Mouse (Mus musculus) intestine, embryonic 14.5 days (tissue): ENCODE measurements at regions not wholly inside any gene's neighbourhood (a gene's known extent, or its start where the extent isn't known, plus 50 kb on each side); places are given as distances from the start of the nearest gene placed in this dataset.
"Not testable (repeated sequence)": the region's sequence is repeated elsewhere in the genome, so short reads cannot be mapped to it uniquely, and the experiment has no call there.

Experiments
- ATAC-seq: fragments of 200-750 bp; cut with Nextera tagmentation; replicated peaks from 2 replicates; pipeline ENCODE4 v1.8.0; 2017; ENCODE audit warnings: low read depth, moderate number of reproducible peaks, moderate TSS enrichment, moderate library complexity; ENCODE audit not compliant: low FRiP score, low TSS enrichment
- DNase-seq: peaks from one replicate; pipeline ENCODE4 v3.0.0-alpha.2; 2018; ENCODE audit warnings: low spot score
- H3K27ac ChIP-seq: fragments of 300-500 bp; sonication (generic); 2 replicates; pipeline ENCODE4 v1.5.1; 2014; ENCODE audit warnings: low read depth, mild to moderate bottlenecking, control low read depth
- H3K27me3 ChIP-seq: fragments of 300-500 bp; sonication (generic); replicated peaks from 2 replicates; pipeline ENCODE4 v1.6.1; 2014; ENCODE audit warnings: low read length, control low read depth; ENCODE audit not compliant: control insufficient read depth, insufficient read depth
- H3K36me3 ChIP-seq: fragments of 300-500 bp; sonication (generic); 2 replicates; pipeline ENCODE4 v1.6.1; 2014; ENCODE audit warnings: low read length, control low read depth; ENCODE audit not compliant: control insufficient read depth, insufficient read depth
- H3K4me1 ChIP-seq: fragments of 300-500 bp; sonication (generic); replicated peaks from 2 replicates; pipeline ENCODE4 v1.6.1; 2014; ENCODE audit warnings: low read length, control low read depth, mixed read lengths; ENCODE audit not compliant: control insufficient read depth, insufficient read depth
- H3K4me2 ChIP-seq: fragments of 300-500 bp; sonication (generic); 2 replicates; pipeline ENCODE4 v1.6.1; 2014; ENCODE audit warnings: low read length
- H3K4me3 ChIP-seq: fragments of 300-500 bp; sonication (generic); 2 replicates; pipeline ENCODE4 v1.5.1; 2014; ENCODE audit warnings: low read depth, low read length, control low read depth, mixed read lengths
- H3K9ac ChIP-seq: fragments of 300-500 bp; sonication (generic); 2 replicates; pipeline ENCODE4 v1.6.1; 2014; ENCODE audit warnings: mild to moderate bottlenecking, low read length
- H3K9me3 ChIP-seq: fragments of 300-500 bp; sonication (generic); 2 replicates; pipeline ENCODE4 v1.6.1; 2016; ENCODE audit warnings: low read length, control low read depth; ENCODE audit not compliant: control insufficient read depth
- WGBS: fragments of 180-500 bp; shearing (Covaris S2); extraction: QIAGEN DNeasy Blood & Tissue Kit; methylation state at CpG from one replicate; pipeline ENCODE4 v1.1.7; 2014; 5-methylcytosine and 5-hydroxymethylcytosine counted together

- WGBS = 81% methylated on average over 6 of the region's 6 CpGs
- ATAC-seq (no peak), DNase-seq (no peak)
Measured at GRCm38 (mm10) chr1:41900370-41900769, 795.2 kb upstream of the Pou3f3 start.

GRCm38 (mm10) chr1:41905971-41906370 is 789.6 kb upstream of the Pou3f3 start:
- H3K9me3 ChIP-seq = no peaks in the 10 kb centered on the region
- WGBS = 80% methylated on average over 5 of the region's 5 CpGs
- no peak overlapping the region for H3K4me3 ChIP-seq
- no peaks in the 10 kb centered on the region for H3K27me3 ChIP-seq
- H3K9ac ChIP-seq = no peak overlapping the region
- no peak for DNase-seq
- no peaks in the 10 kb centered on the region for H3K36me3 ChIP-seq
- H3K4me2 ChIP-seq = no peak overlapping the region
- no peaks in the 10 kb centered on the region for H3K4me1 ChIP-seq
- ATAC-seq = no peak
- no peak overlapping the region for H3K27ac ChIP-seq

More at GRCm38 (mm10) chr1:41900370-41900769, 795.2 kb upstream of the Pou3f3 start:
- H3K27me3 ChIP-seq = no peaks in the 10 kb centered on the region
- no peaks in the 10 kb centered on the region for H3K9me3 ChIP-seq
- no peak overlapping the region for H3K27ac ChIP-seq
- no peak overlapping the region for H3K4me2 ChIP-seq
- no peaks in the 10 kb centered on the region for H3K4me1 ChIP-seq
- no peak overlapping the region for H3K4me3 ChIP-seq
- no peaks in the 10 kb centered on the region for H3K36me3 ChIP-seq
- H3K9ac ChIP-seq = no peak overlapping the region

- no peak overlapping the region for H3K27ac ChIP-seq
- ATAC-seq (no peak), DNase-seq (no peak)
- no peaks in the 10 kb centered on the region for H3K4me1 ChIP-seq
- H3K4me2 ChIP-seq = no peak overlapping the region
- no peaks in the 10 kb centered on the region for H3K27me3 ChIP-seq
- H3K4me3 ChIP-seq = no peak overlapping the region
- H3K9ac ChIP-seq = no peak overlapping the region
- no peaks in the 10 kb centered on the region for H3K36me3 ChIP-seq
- H3K9me3 ChIP-seq = no peaks in the 10 kb centered on the region
- WGBS = 92% methylated on average over 8 of the region's 8 CpGs
Measured at GRCm38 (mm10) chr1:41908001-41908807, 787.4 kb upstream of the Pou3f3 start.

DNA sequence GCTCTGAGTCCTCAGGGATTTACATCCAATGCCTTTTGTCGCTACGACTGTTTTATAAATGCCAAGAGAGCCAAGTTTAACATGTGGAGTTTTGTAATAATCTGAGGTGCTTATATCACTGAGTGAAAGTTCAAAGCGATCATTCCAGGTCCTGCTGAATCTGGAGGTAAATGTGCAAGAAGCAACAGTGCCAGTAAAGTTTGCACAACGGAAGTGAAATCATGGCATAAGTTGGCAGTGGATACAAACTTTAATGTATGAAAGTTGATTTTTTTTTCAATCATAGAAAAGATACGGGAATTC is 786.8 kb upstream of the Pou3f3 start:
- Histone ChIP-seq H3K4me1 (no peaks in the 10 kb centered on the region), H3K4me3 (no peak overlapping the region), H3K36me3 (no peaks in the 10 kb centered on the region), H3K4me2 (no peak overlapping the region), H3K9ac (no peak overlapping the region), H3K27me3 (no peaks in the 10 kb centered on the region), H3K9me3 (no peaks in the 10 kb centered on the region), H3K27ac (no peak overlapping the region)
- ATAC-seq (no peak), DNase-seq (no peak)
- WGBS = 85% methylated on average over 5 of the region's 5 CpGs

GRCm38 (mm10) chr1:41909799-41910198 is 785.8 kb upstream of the Pou3f3 start:
- no peak overlapping the region for H3K9ac ChIP-seq
- no peak overlapping the region for H3K4me3 ChIP-seq
- H3K4me2 ChIP-seq = no peak overlapping the region
- ATAC-seq (no peak), DNase-seq (no peak)
- H3K4me1 ChIP-seq = no peaks in the 10 kb centered on the region
- H3K27me3 ChIP-seq = no peaks in the 10 kb centered on the region
- H3K9me3 ChIP-seq = no peaks in the 10 kb centered on the region
- no peaks in the 10 kb centered on the region for H3K36me3 ChIP-seq
- no peak overlapping the region for H3K27ac ChIP-seq
- WGBS = 80% methylated on average over 5 of the region's 5 CpGs

DNA sequence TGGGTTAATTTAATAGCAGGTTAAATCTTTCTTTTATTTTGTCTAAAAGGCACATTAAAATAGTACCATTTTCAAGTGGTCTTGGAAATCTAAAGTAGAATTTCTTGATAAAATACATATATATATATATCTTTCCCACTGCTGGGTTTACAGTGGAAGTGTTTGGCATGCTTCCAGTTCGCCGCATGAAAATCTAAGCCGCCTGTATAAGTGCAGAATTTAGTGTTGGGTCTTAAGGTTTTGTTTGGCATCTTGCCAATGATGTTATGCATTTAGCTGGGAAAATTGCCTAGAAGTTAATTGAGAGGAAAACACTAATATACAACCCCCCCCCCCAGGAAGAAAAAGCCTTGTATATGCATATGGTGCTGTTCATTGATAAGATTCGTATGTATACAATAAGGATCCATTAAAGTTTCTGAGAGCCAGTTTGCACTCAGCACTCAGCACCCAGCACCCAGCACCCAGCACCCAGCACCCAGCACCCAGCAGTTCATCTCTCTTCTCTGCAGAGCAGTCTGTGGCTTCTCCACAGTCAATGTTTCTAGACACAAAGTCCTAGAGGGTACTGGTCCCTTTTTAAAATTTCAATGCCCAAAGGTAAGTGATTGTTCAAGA is 778.7 kb upstream of the Pou3f3 start:
- no peak for ATAC-seq
- Histone ChIP-seq H3K27ac (no peak overlapping the region), H3K4me2 (no peak overlapping the region), H3K9ac (no peak overlapping the region), H3K9me3 (no peaks in the 10 kb centered on the region), H3K4me1 (no peaks in the 10 kb centered on the region), H3K36me3 (no peaks in the 10 kb centered on the region), H3K4me3 (no peak overlapping the region), H3K27me3 (no peaks in the 10 kb centered on the region)
- no peak for DNase-seq
- 38% methylated on average over 4 of the region's 4 CpGs for WGBS

DNA sequence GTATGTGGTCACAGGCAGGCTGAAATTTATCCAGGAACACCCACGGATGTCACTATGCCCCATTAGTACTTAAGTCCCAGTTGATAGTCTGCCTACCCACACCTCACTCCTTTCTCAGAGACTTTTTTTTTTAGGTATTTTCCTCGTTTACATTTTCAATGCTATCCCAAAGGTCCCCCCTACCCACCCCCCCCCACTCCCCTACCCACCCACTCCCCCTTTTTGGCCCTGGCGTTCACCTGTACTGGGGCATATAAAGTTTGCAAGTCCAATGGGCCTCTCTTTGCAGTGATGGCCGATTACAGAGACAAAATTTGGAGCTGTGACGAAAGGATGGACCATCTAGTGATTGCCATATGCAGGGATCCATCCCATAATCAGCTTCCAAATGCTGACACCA is 777.8 kb upstream of the Pou3f3 start:
- WGBS = 82% methylated on average over 5 of the region's 5 CpGs
- not testable (repeated sequence) for ATAC-seq

DNA sequence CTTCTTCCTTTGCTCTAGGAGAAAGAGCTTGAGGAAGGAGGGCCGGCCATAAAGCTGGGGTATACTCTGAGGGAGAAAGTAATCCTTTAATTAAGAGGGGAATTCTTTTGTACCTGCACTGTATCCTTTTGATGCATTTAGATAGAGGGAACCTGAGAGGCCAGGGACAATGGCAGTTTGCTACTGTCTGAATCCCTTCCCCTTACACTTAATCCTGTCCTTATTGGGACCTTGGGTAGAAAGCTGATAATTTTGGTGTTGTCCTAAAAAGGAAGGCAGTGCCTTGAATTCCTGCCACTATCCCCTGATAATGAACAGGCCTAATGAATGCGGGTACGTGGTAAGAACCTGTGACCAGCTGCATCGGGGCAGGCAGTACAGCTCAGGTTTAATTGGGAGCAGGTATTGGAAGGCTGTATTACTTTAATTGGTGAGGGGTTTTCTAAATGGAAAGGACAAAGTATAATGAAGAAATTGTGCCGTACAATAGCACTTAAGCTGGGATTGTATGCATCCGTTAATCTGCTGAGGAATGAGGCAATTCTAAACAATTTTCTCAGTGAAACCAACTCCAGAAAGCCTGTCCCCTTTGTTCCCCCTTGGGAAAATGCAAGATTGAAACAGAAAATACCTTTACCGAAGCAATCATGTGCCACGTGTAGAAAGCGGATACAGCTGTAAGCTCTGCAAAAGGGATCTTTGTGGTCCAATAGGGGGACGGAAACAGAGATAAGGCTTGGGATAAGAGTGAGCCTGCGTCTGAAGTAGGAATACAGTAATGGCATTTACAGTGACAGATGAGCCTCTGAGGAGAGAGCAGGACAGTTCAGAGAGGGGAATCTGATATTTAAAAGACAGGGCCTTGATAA is 776.9 kb upstream of the Pou3f3 start:
- DNase-seq = no peak
- Histone ChIP-seq H3K36me3 (no peaks in the 10 kb centered on the region), H3K4me3 (no peak overlapping the region), H3K4me1 (no peaks in the 10 kb centered on the region), H3K27ac (no peak overlapping the region), H3K4me2 (peak overlapping the region; percentile 8; the same call in 1 of the 2 replicates), H3K27me3 (no peaks in the 10 kb centered on the region), H3K9ac (no peak overlapping the region), H3K9me3 (no peaks in the 10 kb centered on the region)
- no peak for ATAC-seq
- WGBS = 41% methylated on average over 11 of the region's 11 CpGs

More for the DNA sequence above, 777.8 kb upstream of the Pou3f3 start:
- not testable (repeated sequence) for H3K36me3 ChIP-seq, DNase-seq, H3K4me3 ChIP-seq, H3K9ac ChIP-seq, H3K27me3 ChIP-seq, H3K9me3 ChIP-seq, H3K4me1 ChIP-seq, H3K4me2 ChIP-seq, H3K27ac ChIP-seq
